Mouse (Mus musculus) v-Abl transformed pro-B cells (cell line): ENCODE measurements at regions not wholly inside any gene's neighbourhood (a gene's known extent, or its start where the extent isn't known, plus 50 kb on each side); places are given as distances from the start of the nearest gene placed in this dataset.

ENCODE experiments used
- in situ Hi-C, 2 experiments: fragments of 400-800 bp; cut with MboI; formaldehyde crosslinking; loops; one replicate each; pipeline ENCODE4 v1.15.1; 2025; ENCODE audit not compliant: unreplicated experiment in 2 of 2

- in situ Hi-C loops: loop anchor here in 1 of 2 experiments (5.0 to 10.0 kb wide), 2 partner anchors 146 to 283 kb away; no protein-coding TSS in a partner anchor
Measured at GRCm38 (mm10) chr7:136297901-136298513, 581.8 kb upstream of the Mki67 start.

GRCm38 (mm10) chr7:136306137-136306536, 588.3 kb upstream of the Mgmt start:
- in situ Hi-C loops: loop anchor here in 1 of 2 experiments (25.0 kb wide), 1 partner anchor 1156 kb away; no protein-coding TSS in a partner anchor

GRCm38 (mm10) chr7:136308765-136309164, 585.6 kb upstream of the Mgmt start:
- in situ Hi-C loops: loop anchor here in 1 of 2 experiments (25.0 kb wide), 1 partner anchor 1154 kb away; no protein-coding TSS in a partner anchor

GRCm38 (mm10) chr7:136327281-136327680, 567.1 kb upstream of the Mgmt start:
- in situ Hi-C loops: no loop called here

GRCm38 (mm10) chr7:136330431-136330830, 564.0 kb upstream of the Mgmt start:
- in situ Hi-C loops: no loop called here

GRCm38 (mm10) chr7:136332805-136333204, 561.6 kb upstream of the Mgmt start:
- in situ Hi-C loops: no loop called here

GRCm38 (mm10) chr7:136341599-136342210, 552.7 kb upstream of the Mgmt start:
- in situ Hi-C loops: no loop called here

- in situ Hi-C loops: no loop called here
Measured at GRCm38 (mm10) chr7:136342211-136342799, 552.1 kb upstream of the Mgmt start.

- in situ Hi-C loops: no loop called here
Measured at GRCm38 (mm10) chr7:136342822-136343221, 551.6 kb upstream of the Mgmt start.

GRCm38 (mm10) chr7:136343494-136343893, 550.9 kb upstream of the Mgmt start:
- in situ Hi-C loops: no loop called here

GRCm38 (mm10) chr7:136345051-136345450, 549.4 kb upstream of the Mgmt start:
- in situ Hi-C loops: no loop called here

- in situ Hi-C loops: no loop called here
Measured at GRCm38 (mm10) chr7:136346531-136346930, 547.9 kb upstream of the Mgmt start.

GRCm38 (mm10) chr7:136348309-136348708, 546.1 kb upstream of the Mgmt start:
- in situ Hi-C loops: no loop called here

- in situ Hi-C loops: no loop called here
Measured at GRCm38 (mm10) chr7:136349651-136350050, 544.8 kb upstream of the Mgmt start.

- in situ Hi-C loops: no loop called here
Measured at GRCm38 (mm10) chr7:136357011-136357410, 537.4 kb upstream of the Mgmt start.

GRCm38 (mm10) chr7:136365318-136366211, 528.8 kb upstream of the Mgmt start:
- in situ Hi-C loops: no loop called here

GRCm38 (mm10) chr7:136377259-136377658, 517.2 kb upstream of the Mgmt start:
- in situ Hi-C loops: no loop called here

GRCm38 (mm10) chr7:136377742-136378141, 516.7 kb upstream of the Mgmt start:
- in situ Hi-C loops: no loop called here

- in situ Hi-C loops: no loop called here
Measured at GRCm38 (mm10) chr7:136378321-136378720, 516.1 kb upstream of the Mgmt start.

GRCm38 (mm10) chr7:136379319-136379718, 515.1 kb upstream of the Mgmt start:
- in situ Hi-C loops: no loop called here

- in situ Hi-C loops: no loop called here
Measured at GRCm38 (mm10) chr7:136379741-136380140, 514.7 kb upstream of the Mgmt start.
